Mouse (Mus musculus) gastrocnemius, adult 8-10 months (tissue): Measurements from ENCODE around the gene Zfp385b. TPM values are rescaled to one million over a fixed set of nuclear protein-coding genes. Genes with fewer than 3 reads are reported as not detected.
A peak's percentile ranks its signal among the peaks of the same experiment; 100 is the strongest.

ENCODE experiments used
- DNase-seq, 2 experiments: peaks; one replicate each; pipeline ENCODE4 v3.0.0; 2022; ENCODE audit warnings: low spot score in 2 of 2
- total RNA-seq, 4 experiments: library from RNA; stranded (reverse); gene quantifications; 2 replicates each; pipeline ENCODE4 v1.2.4; 2022

Zfp385b gene
- 1 to 10 TPM; 2.5 to 4.7 (median 4.0) TPM for total RNA-seq

DNA sequence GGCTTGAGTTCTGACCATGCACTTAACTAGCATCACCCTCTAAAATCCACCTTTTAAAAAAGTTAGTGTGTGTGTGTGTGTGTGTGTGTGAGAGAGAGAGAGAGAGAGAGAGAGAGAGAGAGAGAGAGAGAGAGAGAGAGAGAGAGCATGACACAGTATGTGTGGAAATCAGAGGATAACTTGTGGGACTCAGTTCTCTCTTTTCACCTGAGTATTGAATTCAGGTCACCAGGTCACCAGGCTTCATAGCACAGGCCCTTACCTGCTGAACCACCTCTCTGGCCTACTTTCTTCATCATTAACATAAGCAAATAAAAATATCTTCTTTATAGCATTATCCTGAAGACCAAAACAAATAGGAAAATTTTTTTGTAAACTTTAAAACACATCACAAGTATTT, at the start of gene Zfp385b:
Gene Zfp385b, minus strand, starts transcription at position 101 of the 400 bp plus-strand sequence.
- no peak for DNase-seq

GRCm38 (mm10) chr2:77863934-77864333, 44.5 kb upstream of the Zfp385b start:
- DNase-seq = no peak

DNA sequence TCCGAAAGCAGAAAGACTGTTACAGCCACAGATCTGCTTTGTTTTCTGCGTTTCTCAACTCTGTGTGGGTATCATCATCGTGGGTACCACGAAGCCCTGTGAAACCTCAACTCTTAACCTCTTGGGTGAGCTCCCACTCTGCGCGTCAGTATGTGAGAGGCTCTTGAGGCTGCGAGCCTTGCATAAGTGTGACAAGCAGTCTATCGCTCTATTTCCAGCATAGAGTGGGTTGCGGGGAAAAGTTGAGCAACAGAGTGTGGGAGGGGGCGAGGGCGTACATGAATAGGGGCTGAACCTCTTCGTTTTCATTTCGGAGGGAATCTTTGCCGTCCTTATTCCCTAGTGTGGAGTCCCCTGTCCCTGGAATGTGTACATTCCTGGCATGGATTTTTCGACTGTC, 44.1 kb upstream of the Zfp385b start:
- no peak for DNase-seq

GRCm38 (mm10) chr2:77841464-77841863, 22.0 kb upstream of the Zfp385b start:
- no peak for DNase-seq

- no peak for DNase-seq
These were observed 20.1 kb upstream of the Zfp385b start for GRCm38 (mm10) chr2:77839587-77839986.

DNA sequence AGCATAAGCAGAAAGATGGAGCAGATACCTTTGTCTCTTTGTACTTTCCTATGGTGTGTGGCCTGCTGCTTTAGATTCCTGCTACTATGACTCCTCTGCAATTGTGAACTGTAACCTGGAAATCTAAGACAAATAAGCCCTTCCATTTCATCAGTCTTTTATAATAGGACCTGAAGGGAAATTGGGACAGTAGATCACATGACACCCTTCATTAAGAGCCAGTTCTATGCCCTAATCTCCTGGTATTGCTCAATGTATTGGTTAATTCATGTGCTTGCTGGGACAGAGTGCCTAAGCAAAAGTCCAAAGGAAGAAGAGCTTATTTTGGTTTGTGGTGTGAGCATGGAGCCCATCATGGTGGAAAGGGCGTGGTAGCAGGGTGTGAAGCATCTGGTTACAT, 19.2 kb upstream of the Zfp385b start:
- no peak for DNase-seq

GRCm38 (mm10) chr2:77835781-77836180, 16.3 kb upstream of the Zfp385b start:
- DNase-seq = no peak

- no peak for DNase-seq
These were observed 6.8 kb upstream of the Zfp385b start for GRCm38 (mm10) chr2:77826133-77826828.

DNA sequence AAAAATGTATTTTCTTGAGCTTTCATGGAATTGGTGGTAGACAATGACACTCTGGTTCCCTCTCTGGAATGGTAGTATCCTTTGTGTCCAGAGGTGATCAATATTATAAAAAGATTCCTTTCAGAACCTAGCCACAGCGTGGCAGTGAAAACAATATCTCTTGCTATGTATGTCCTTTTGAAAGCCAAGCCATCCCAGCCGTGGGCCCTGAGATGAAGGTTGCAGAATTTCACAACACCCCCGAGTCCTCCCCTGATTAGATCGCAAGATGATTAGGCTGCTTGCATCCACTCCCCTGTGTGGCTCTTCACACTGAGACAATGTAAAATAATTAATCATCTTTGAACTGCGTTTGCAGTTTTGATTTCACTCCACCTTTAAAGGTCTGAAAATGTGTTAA, 3.6 kb upstream of the Zfp385b start:
- no peak for DNase-seq

GRCm38 (mm10) chr2:77817357-77817894, 2.0 kb downstream of the Zfp385b start:
- DNase-seq = no peak

GRCm38 (mm10) chr2:77816413-77817314, 2.8 kb downstream of the Zfp385b start:
- DNase-seq = peak in 1 of 2 experiments; percentile 7

DNA sequence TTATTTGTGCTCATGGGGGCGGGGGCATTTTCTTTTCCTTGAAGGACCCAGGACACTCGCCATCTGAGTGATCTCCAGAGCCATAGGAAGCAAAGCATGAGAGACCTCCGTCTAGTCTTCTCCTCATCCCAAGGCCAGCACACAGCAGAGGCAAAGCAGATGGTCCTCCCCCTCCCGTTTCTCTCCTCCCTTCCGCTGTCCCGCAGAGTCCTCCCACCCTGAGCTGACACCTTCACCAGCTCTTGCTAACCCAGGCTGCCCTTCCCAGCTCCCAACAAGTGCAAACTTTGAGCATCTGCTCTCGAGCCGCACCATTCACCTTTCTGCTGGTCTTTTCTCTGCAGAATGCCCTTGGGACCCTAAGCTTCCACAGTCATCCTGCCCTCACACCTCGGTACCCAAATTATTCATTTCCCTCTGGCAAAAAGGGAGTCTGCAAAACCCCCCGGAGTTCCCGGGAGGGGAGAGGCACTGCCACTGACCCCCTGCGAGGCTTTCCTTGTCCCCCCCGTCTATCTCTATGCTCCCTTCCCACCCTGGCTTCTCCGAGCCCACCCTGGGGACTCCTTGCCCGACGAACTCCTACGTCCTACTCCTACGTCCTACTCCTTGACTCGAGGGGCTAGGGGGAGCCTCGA, 3.5 kb downstream of the Zfp385b start:
- DNase-seq = no peak

DNA sequence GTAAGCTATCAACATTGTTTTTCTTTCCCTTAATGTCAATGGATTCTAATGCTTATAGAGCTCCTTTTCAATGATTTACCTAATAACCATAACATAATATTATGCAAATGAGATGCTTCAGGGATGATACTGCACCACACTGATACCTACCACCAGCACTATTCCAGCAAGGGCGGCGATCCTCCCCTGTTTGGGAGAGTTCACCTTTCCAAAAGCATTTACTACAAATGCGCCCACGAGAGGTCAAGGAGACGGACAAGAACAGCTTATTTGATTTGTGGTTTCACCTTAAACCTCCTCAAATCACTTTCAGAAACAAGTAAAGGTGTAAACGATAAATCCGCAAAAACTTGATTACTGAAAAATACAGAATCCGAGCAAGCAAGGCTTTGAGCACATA, 4.5 kb downstream of the Zfp385b start:
- no peak for DNase-seq

- no peak for DNase-seq
These were observed 6.4 kb downstream of the Zfp385b start for GRCm38 (mm10) chr2:77813029-77813428.

- no peak for DNase-seq
These were observed 8.7 kb downstream of the Zfp385b start for GRCm38 (mm10) chr2:77810748-77811147.

- DNase-seq = no peak
These were observed 14.7 kb downstream of the Zfp385b start for GRCm38 (mm10) chr2:77804781-77805180.

DNA sequence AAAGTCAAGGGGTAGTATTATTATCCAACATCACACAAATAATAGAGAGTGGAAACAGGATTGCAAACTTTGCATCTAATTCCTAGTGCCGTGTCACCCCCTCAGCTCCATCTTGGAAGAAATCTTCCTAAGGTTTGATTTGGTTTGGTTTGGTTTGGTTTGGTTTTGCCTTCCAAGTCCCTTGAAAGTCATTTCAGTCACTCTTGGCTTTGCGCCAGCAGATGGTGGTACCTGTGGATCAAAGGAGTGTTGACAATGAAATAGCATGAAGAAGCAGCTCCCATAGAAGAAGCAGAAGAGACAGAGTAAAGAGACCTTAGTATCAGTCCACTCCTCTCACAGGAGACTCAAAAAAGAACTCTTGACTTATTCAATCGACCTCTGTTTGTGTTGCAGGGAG, 17.1 kb downstream of the Zfp385b start:
- DNase-seq = no peak

DNA sequence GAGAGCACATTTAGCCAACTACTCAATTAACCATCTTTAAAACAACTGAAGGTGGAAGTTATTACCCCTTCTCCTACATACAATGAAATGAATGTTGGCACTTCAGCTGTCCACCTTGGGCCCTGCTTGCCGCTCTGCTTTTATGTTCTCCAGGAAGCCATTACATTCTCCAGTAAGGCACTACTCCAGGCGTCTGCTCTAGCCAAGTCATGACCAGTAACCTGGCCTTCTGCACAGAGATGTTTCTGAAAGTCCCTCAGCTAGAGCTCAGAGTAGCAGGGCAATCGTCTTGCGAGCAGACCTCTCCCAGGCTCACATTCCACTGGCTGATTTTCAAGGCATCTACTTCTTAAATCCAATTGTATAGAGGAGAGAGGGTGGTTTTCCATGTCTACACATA, 18.0 kb downstream of the Zfp385b start:
- no peak for DNase-seq

DNA sequence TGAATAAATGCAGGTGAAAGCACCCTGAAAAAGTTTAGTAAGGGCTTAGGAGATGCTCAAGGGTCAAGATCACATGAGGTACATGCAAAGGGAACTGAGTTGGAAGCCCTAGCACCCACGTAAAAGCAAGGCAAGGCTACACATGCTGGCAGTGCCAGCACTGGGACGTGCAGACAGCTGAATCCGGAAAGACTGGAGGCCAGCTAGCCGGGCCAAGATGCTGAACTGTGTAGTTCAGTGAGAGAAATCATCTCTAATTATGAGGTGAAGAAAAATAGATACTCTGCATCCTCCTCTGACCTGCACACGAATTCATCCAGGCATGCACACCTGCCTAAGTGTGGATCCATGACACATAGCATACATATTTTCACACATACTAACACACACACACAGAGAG, 18.4 kb downstream of the Zfp385b start:
- DNase-seq = no peak

- DNase-seq = no peak
These were observed 22.2 kb downstream of the Zfp385b start for GRCm38 (mm10) chr2:77797233-77797632.

GRCm38 (mm10) chr2:77795859-77796552, 23.4 kb downstream of the Zfp385b start:
- DNase-seq = no peak
